In genomic region chr6:91689231-91689630, GRCm38 (mm10) we compare ENCODE assay signal across 12 mouse cellular contexts. TPM values are rescaled to one million over a fixed set of nuclear protein-coding genes. Genes with fewer than 3 reads are reported as not detected.
A peak's percentile ranks its signal among the peaks of the same experiment; 100 is the strongest.
DNase-seq lines count a peak whose midpoint lies in the region; ATAC-seq and TF ChIP-seq lines count a peak whose summit lies in the region.
"Had no signal": no experiment of that assay in that cellular context is flagged by ENCODE, and none has a peak within 500 bp of the region (broad histone marks: within the 10 kb centered on the region; RNA-seq: fewer than 3 reads in every experiment).

No protein-coding gene starts in this region.

- ATAC-seq in forebrain, embryonic 13.5 days: no peak
- no peak for ATAC-seq in forebrain, postnatal 0 days
- no peak for ATAC-seq in kidney, embryonic 15.5 days (replicated peaks; ENCODE audit: low FRiP score)
- ATAC-seq in kidney, embryonic 14.5 days (ENCODE audit: low FRiP score, low TSS enrichment): no peak
- no peak for ATAC-seq in liver, postnatal 0 days
- ATAC-seq: activated CD4-positive, CD25-positive, alpha-beta regulatory T cell, adult 4 months had no signal

- H3K9me3 ChIP-seq in forebrain, embryonic 13.5 days (replicated peaks): no peaks in the 10 kb centered on the region
- H3K9me3 ChIP-seq in forebrain, postnatal 0 days (ENCODE audit: low read length): no peaks in the 10 kb centered on the region
- H3K9me3 ChIP-seq in kidney, embryonic 15.5 days (replicated peaks): no peaks in the 10 kb centered on the region
- H3K9me3 ChIP-seq in kidney, embryonic 14.5 days (ENCODE audit: control insufficient read depth, low read length): no peaks in the 10 kb centered on the region
- no peaks in the 10 kb centered on the region for H3K9me3 ChIP-seq in MEL (replicated peaks; ENCODE audit: insufficient read depth, low read length)
- no peaks in the 10 kb centered on the region for H3K9me3 ChIP-seq in liver, postnatal 0 days (ENCODE audit: low read length)
- H3K9me3 ChIP-seq: lung, embryonic 15.5 days had no signal

- 0 out of 4 replicates have a peak, but pooled peaks of 1 of the 2 experiments have one; percentile 40 for TF ChIP-seq EP300 in MEL (IDR thresholded peaks at IDR 0.05; ENCODE audit: low read depth in 1 of 2, low read length in 2 of 2)
- no peak for TF ChIP-seq EP300 in liver, postnatal 0 days (IDR thresholded peaks at IDR 0.05; ENCODE audit: low read depth)

- TF ChIP-seq CTCF in forebrain, postnatal 0 days (IDR thresholded peaks at IDR 0.05; ENCODE audit: low read depth): no peak
- no peak for TF ChIP-seq CTCF in MEL (IDR thresholded peaks at IDR 0.05 in 2 of 3, conservative IDR thresholded peaks at IDR 0.05 in 1 of 3; ENCODE audit: control insufficient read depth in 1 of 3, insufficient read depth in 1 of 3, low read depth in 2 of 3, low read length in 3 of 3, poor library complexity in 1 of 3, severe bottlenecking in 1 of 3)
- no peak for TF ChIP-seq CTCF in liver, postnatal 0 days (IDR thresholded peaks at IDR 0.05; ENCODE audit: low read depth)

- 0 out of 2 replicates have a peak overlapping the region, but pooled peaks have one; percentile 7 for H3K9ac ChIP-seq in forebrain, embryonic 13.5 days
- H3K9ac ChIP-seq in forebrain, postnatal 0 days: no peak overlapping the region
- no peak overlapping the region for H3K9ac ChIP-seq in kidney, embryonic 15.5 days
- H3K9ac ChIP-seq in kidney, embryonic 14.5 days (ENCODE audit: low read depth, low read length): no peak overlapping the region
- no peak overlapping the region for H3K9ac ChIP-seq in MEL (ENCODE audit: control insufficient read depth, low read depth, low read length, poor library complexity, severe bottlenecking)
- 0 out of 2 replicates have a peak overlapping the region, but pooled peaks have one; percentile 21 for H3K9ac ChIP-seq in liver, postnatal 0 days (replicated peaks)
- H3K9ac ChIP-seq: lung, embryonic 15.5 days had no signal

- no peak for TF ChIP-seq RAD21 in MEL (IDR thresholded peaks at IDR 0.05; ENCODE audit: low read depth, low read length)

- peaks cover 62% of the 10 kb centered on the region for H3K79me2 ChIP-seq in MEL (ENCODE audit: control insufficient read depth, insufficient read depth, low read length, poor library complexity)

- no peak overlapping the region for H3K4me3 ChIP-seq in forebrain, embryonic 13.5 days
- H3K4me3 ChIP-seq in forebrain, postnatal 0 days (ENCODE audit: low read depth, low read length): no peak overlapping the region
- H3K4me3 ChIP-seq in kidney, embryonic 15.5 days (replicated peaks): no peak overlapping the region
- no peak overlapping the region for H3K4me3 ChIP-seq in kidney, embryonic 14.5 days (ENCODE audit: low read length)
- no peak overlapping the region for H3K4me3 ChIP-seq in MEL (ENCODE audit: control insufficient read depth in 1 of 2, insufficient read depth in 1 of 2, low read depth in 2 of 2, low read length in 2 of 2)
- no peak overlapping the region for H3K4me3 ChIP-seq in liver, postnatal 0 days (ENCODE audit: low read depth, low read length)
- H3K4me3 ChIP-seq: lung, embryonic 15.5 days had no signal

- no peak overlapping the region for H3K4me2 ChIP-seq in forebrain, embryonic 13.5 days
- H3K4me2 ChIP-seq in forebrain, postnatal 0 days (ENCODE audit: low read depth): no peak overlapping the region
- no peak overlapping the region for H3K4me2 ChIP-seq in kidney, embryonic 15.5 days
- H3K4me2 ChIP-seq in kidney, embryonic 14.5 days (replicated peaks; ENCODE audit: low read depth, low read length): no peak overlapping the region
- no peak overlapping the region for H3K4me2 ChIP-seq in liver, postnatal 0 days (ENCODE audit: low read depth, low read length)
- H3K4me2 ChIP-seq: lung, embryonic 15.5 days had no signal

- no peaks in the 10 kb centered on the region for H3K27me3 ChIP-seq in forebrain, embryonic 13.5 days
- H3K27me3 ChIP-seq in forebrain, postnatal 0 days (ENCODE audit: insufficient read depth, low read length): no peaks in the 10 kb centered on the region
- no peaks in the 10 kb centered on the region for H3K27me3 ChIP-seq in kidney, embryonic 15.5 days
- no peaks in the 10 kb centered on the region for H3K27me3 ChIP-seq in kidney, embryonic 14.5 days (ENCODE audit: control insufficient read depth, insufficient read depth, low read length)
- no peaks in the 10 kb centered on the region for H3K27me3 ChIP-seq in MEL (ENCODE audit: control insufficient read depth in 1 of 2, insufficient read depth in 2 of 2, low read length in 2 of 2)
- no peaks in the 10 kb centered on the region for H3K27me3 ChIP-seq in liver, postnatal 0 days (ENCODE audit: insufficient read depth, low read length)
- H3K27me3 ChIP-seq: lung, embryonic 15.5 days had no signal

- no peak for TF ChIP-seq POLR2A in MEL (IDR thresholded peaks at IDR 0.05; ENCODE audit: control insufficient read depth in 1 of 2, insufficient read depth in 1 of 2, low read depth in 1 of 2, low read length in 2 of 2, poor library complexity in 1 of 2)

- no peak overlapping the region for H3K27ac ChIP-seq in forebrain, embryonic 13.5 days
- no peak overlapping the region for H3K27ac ChIP-seq in forebrain, postnatal 0 days (ENCODE audit: low read depth, low read length)
- peak overlapping the region; percentile 58; the same call in 1 of the 2 replicates for H3K27ac ChIP-seq in kidney, embryonic 15.5 days
- no peak overlapping the region for H3K27ac ChIP-seq in kidney, embryonic 14.5 days (ENCODE audit: low read depth, low read length)
- peak overlapping the region; percentile 43 for H3K27ac ChIP-seq in MEL (ENCODE audit: control insufficient read depth, low read depth, low read length)
- H3K27ac ChIP-seq in liver, postnatal 0 days (ENCODE audit: low read depth): peak overlapping the region; percentile 29; the same call in 1 of the 2 replicates
- H3K27ac ChIP-seq: lung, embryonic 15.5 days had no signal

- peaks cover 65% of the 10 kb centered on the region for H3K4me1 ChIP-seq in forebrain, embryonic 13.5 days
- H3K4me1 ChIP-seq in forebrain, postnatal 0 days (ENCODE audit: insufficient read depth): peaks cover 25% of the 10 kb centered on the region
- peaks cover 88% of the 10 kb centered on the region for H3K4me1 ChIP-seq in kidney, embryonic 15.5 days
- H3K4me1 ChIP-seq in kidney, embryonic 14.5 days (ENCODE audit: control insufficient read depth, insufficient read depth, low read length): peaks cover 59% of the 10 kb centered on the region
- H3K4me1 ChIP-seq in MEL (ENCODE audit: control insufficient read depth in 1 of 2, insufficient read depth in 2 of 2, low read length in 2 of 2): peaks cover 14 to 30% of the 10 kb centered on the region in 2 experiments
- peaks cover 53% of the 10 kb centered on the region for H3K4me1 ChIP-seq in liver, postnatal 0 days (ENCODE audit: insufficient read depth)

- H3K36me3 ChIP-seq in forebrain, embryonic 13.5 days (ENCODE audit: poor library complexity, severe bottlenecking): peaks cover 20% of the 10 kb centered on the region
- peaks cover 14% of the 10 kb centered on the region for H3K36me3 ChIP-seq in forebrain, postnatal 0 days (ENCODE audit: insufficient read depth)
- peaks cover 20% of the 10 kb centered on the region for H3K36me3 ChIP-seq in kidney, embryonic 15.5 days
- H3K36me3 ChIP-seq in kidney, embryonic 14.5 days (ENCODE audit: control insufficient read depth, insufficient read depth, low read length): peaks cover 11% of the 10 kb centered on the region; the same call in 1 of the 2 replicates
- peaks cover 3 to 24% of the 10 kb centered on the region in 2 experiments; a peak in 3 of 4 replicates for H3K36me3 ChIP-seq in MEL (ENCODE audit: control insufficient read depth in 1 of 2, insufficient read depth in 2 of 2, low read length in 2 of 2)
- H3K36me3 ChIP-seq in liver, postnatal 0 days (replicated peaks; ENCODE audit: insufficient read depth, low read length): peaks cover 12% of the 10 kb centered on the region
- H3K36me3 ChIP-seq: lung, embryonic 15.5 days had no signal

- no peak for DNase-seq in forebrain, postnatal 0 days
- peak; percentile 77 for DNase-seq in MEL (ENCODE audit: low read depth, low spot score)
- DNase-seq in liver, postnatal 0 days: no peak
- DNase-seq in lung, postnatal 4 days: no peak
- no peak for DNase-seq in T-cell, adult 2 months (ENCODE audit: low spot score)
- DNase-seq: cerebellum, adult 18-20 months; kidney, adult 8-10 months had no signal

TF ChIP-seq in MEL, 35 proteins besides CTCF, POLR2A, EP300 and RAD21:
- TF ChIP-seq GABPA (IDR thresholded peaks at IDR 0.05; ENCODE audit: low read depth, low read length) (no peak), MAFK (IDR thresholded peaks at IDR 0.05; ENCODE audit: borderline replicate concordance, low read depth, low read length) (no peak), GATA1 (IDR thresholded peaks at IDR 0.05; ENCODE audit: low read depth, low read length) (0 out of 2 replicates have a peak, but pooled peaks have one; percentile 27), UBTF (IDR thresholded peaks at IDR 0.05; ENCODE audit: borderline replicate concordance, insufficient read depth, low read depth, low read length) (no peak), ETS1 (IDR thresholded peaks at IDR 0.05; ENCODE audit: low read depth, low read length) (peak; percentile 53; the same call in 1 of the 2 replicates)

RNA-seq across cellular contexts. Expression of gene Slc6a6, which starts 5.4 kb away (rescaled TPM):
- polyA plus RNA-seq in forebrain, embryonic 13.5 days (2015; fragmentation: Nextera tagmentation; extraction: Ambion mirVana): 68.2 and 73.1 TPM in 2 replicates
- 72.2 and 101 TPM in 2 replicates for total RNA-seq in forebrain, postnatal 0 days (2014; rRNA removed)
- 89.5 and 139 TPM in 2 replicates for polyA plus RNA-seq in forebrain, postnatal 0 days (2015; fragmentation: Nextera tagmentation; extraction: Ambion mirVana)
- polyA plus RNA-seq in kidney, embryonic 15.5 days (2015; fragmentation: Nextera tagmentation; extraction: Ambion mirVana): 84.0 and 87.2 TPM in 2 replicates
- polyA plus RNA-seq in kidney, embryonic 14.5 days (2014; fragmentation: Nextera tagmentation; extraction: Ambion mirVana): 51.7 and 95.1 TPM in 2 replicates
- 54.6 and 57.2 TPM in 2 replicates for total RNA-seq in MEL (2012; rRNA removed)
- 10 to 100 TPM in 1 of 2 experiments, not detected in 1; 90.0 TPM for polyA plus RNA-seq in MEL (2012; ENCODE audit: insufficient read depth in 1 of 2, insufficient read length in 2 of 2, low read depth in 1 of 2, low replicate concordance in 2 of 2, missing spikeins in 1 of 2)
- polyA plus RNA-seq in liver, postnatal 0 days (2015; fragmentation: Nextera tagmentation; extraction: Ambion mirVana): 31.1 and 34.4 TPM in 2 replicates

Comparison
In these comparisons a context has a peak if more than half of its experiments do, and no peak if none do; other contexts are left out.
1. H3K27ac ChIP-seq: peak in kidney, embryonic 15.5 days (single experiment), MEL (single experiment) and liver, postnatal 0 days (single experiment); none in forebrain, embryonic 13.5 days (single experiment), forebrain, postnatal 0 days (single experiment) and kidney, embryonic 14.5 days (single experiment).
2. H3K9ac ChIP-seq: peak in forebrain, embryonic 13.5 days (single experiment) and liver, postnatal 0 days (single experiment); none in forebrain, postnatal 0 days (single experiment), kidney, embryonic 15.5 days (single experiment), kidney, embryonic 14.5 days (single experiment) and MEL (single experiment).